Mouse (Mus musculus): ENCODE results near the gene Crybg3.

Gene Crybg3

GRCm38 (mm10) chr16:59459259-59459861 is 141.4 kb downstream of the Crybg3 start:
- peak; percentile 9 to 36 for DNase-seq (ENCODE audit: low spot score in 2 of 2)

GRCm38 (mm10) chr16:59451813-59452212 is 149.0 kb downstream of the Crybg3 start:
- DNase-seq (ENCODE audit: low spot score in 2 of 2) = no peak

- DNase-seq (ENCODE audit: low spot score in 2 of 2) = no peak
These were observed 151.7 kb downstream of the Crybg3 start for GRCm38 (mm10) chr16:59449092-59449491.

GRCm38 (mm10) chr16:59448181-59448580 is 152.6 kb downstream of the Crybg3 start:
- DNase-seq (ENCODE audit: low spot score in 2 of 2) = no peak

- DNase-seq (ENCODE audit: low spot score in 2 of 2) = no peak
These were observed 155.8 kb downstream of the Crybg3 start for GRCm38 (mm10) chr16:59444880-59445559.
